Mouse (Mus musculus): Measurements from ENCODE around the gene Gm20388. TPM values are rescaled to one million over a fixed set of nuclear protein-coding genes. Genes with fewer than 3 reads are reported as not detected.
A peak's percentile ranks its signal among the peaks of the same experiment; 100 is the strongest.

Gm20388 gene
- polyA plus RNA-seq, 1 experiment: 28.1 TPM

DNA sequence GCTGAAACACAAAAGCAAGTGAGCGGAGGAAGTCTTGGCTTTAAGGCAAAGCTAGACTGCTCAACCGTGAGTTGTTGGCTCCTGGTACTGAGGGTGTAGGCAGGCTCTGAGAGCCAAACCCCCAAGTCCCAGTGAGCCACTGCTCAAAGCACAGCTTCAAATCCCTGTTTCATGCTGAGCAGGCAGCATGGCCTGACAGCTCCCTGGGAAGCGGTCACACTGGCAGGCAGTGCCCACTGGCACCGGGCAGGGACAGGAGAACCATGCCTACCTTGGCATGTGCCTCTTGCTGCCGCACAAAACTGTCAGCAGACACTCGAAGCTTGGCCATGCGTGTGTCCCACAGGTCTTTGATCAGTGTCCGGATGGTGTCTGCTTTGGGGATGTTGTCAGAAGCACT is 671.2 kb downstream of the Gm20388 start:
- H3K36me3 ChIP-seq (ENCODE audit: control insufficient read depth, insufficient read depth, low read length, poor library complexity, severe bottlenecking): peaks cover 44% of the 10 kb centered on the region
- H3K9me3 ChIP-seq (replicated peaks; ENCODE audit: control insufficient read depth, insufficient read depth, low read length, poor library complexity, severe bottlenecking): no peaks in the 10 kb centered on the region
- no peak overlapping the region for H3K27ac ChIP-seq (ENCODE audit: insufficient read depth, low read length)
- no peaks in the 10 kb centered on the region for H3K27me3 ChIP-seq (ENCODE audit: control insufficient read depth, insufficient read depth, low read length, poor library complexity, severe bottlenecking)
- H3K4me1 ChIP-seq (ENCODE audit: control insufficient read depth, insufficient read depth, low read length): no peaks in the 10 kb centered on the region
- no peak for TF ChIP-seq POLR2A (IDR thresholded peaks at IDR 0.05; ENCODE audit: insufficient read depth, low read length)
- no peak overlapping the region for H3K4me3 ChIP-seq (ENCODE audit: low read depth, low read length)
- H3K9ac ChIP-seq (ENCODE audit: low read depth, poor library complexity, severe bottlenecking): no peak overlapping the region

GRCm38 (mm10) chr8:120585521-120585920 is 674.9 kb downstream of the Gm20388 start:
- Histone ChIP-seq H3K4me1 (ENCODE audit: control insufficient read depth, insufficient read depth, low read length) (no peaks in the 10 kb centered on the region), H3K9ac (ENCODE audit: low read depth, poor library complexity, severe bottlenecking) (no peak overlapping the region), H3K9me3 (replicated peaks; ENCODE audit: control insufficient read depth, insufficient read depth, low read length, poor library complexity, severe bottlenecking) (no peaks in the 10 kb centered on the region), H3K27me3 (ENCODE audit: control insufficient read depth, insufficient read depth, low read length, poor library complexity, severe bottlenecking) (no peaks in the 10 kb centered on the region), H3K36me3 (ENCODE audit: control insufficient read depth, insufficient read depth, low read length, poor library complexity, severe bottlenecking) (peaks cover 10% of the 10 kb centered on the region), H3K4me3 (ENCODE audit: low read depth, low read length) (no peak overlapping the region), H3K27ac (ENCODE audit: insufficient read depth, low read length) (no peak overlapping the region)
- TF ChIP-seq EP300 (IDR thresholded peaks at IDR 0.05; ENCODE audit: insufficient read depth, low read depth, low read length) (no peak), POLR2A (IDR thresholded peaks at IDR 0.05; ENCODE audit: insufficient read depth, low read length) (no peak), CTCF (IDR thresholded peaks at IDR 0.05; ENCODE audit: low read depth, low read length) (no peak)

DNA sequence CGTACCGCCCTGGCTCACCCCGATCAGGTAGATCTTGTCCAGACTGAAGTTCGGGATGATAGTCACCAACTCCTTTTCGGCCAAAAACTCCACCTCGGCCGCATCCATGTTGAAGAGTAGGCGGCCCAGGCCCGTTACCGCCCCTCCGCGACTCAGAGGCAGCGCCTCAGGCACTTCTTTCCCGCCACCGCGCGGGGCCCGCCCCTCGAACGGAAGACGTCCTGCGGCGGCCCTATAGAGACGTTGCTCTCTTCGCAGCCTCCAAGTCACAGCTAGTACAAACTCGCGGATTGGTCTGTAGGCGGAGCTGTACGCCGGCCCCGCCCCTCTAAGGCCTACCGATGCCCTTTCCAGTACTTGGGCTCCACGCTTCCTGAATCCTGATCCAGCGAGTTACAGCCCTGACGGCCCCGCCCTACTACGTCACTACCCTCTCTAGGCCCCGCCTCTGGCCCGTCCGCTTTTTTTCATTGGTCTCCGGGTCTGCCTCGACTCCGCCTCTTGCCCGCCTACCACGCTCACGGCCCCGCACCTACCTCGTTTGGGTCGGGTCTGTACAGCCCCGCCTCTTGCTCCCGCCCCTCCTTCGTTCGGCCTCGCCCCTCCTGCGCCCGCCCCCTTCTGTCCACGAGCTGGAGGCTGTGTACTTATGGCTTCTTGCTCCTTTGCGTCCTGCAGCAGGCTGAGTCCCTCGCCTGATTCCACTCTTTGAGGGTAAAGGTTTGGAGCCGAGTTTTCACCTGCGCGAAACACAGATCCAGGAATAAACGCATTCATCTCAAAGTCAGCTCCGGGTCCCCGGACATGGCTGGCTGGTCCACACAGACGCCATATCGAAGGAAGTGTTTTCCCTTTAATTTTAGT is 678.5 kb downstream of the Gm20388 start, which contains the start of gene Gins2:
Gene Gins2, minus strand, starts transcription at position 397 of the 864 bp plus-strand sequence.
- H3K4me1 ChIP-seq (ENCODE audit: control insufficient read depth, insufficient read depth, low read length): no peaks in the 10 kb centered on the region
- no peaks in the 10 kb centered on the region for H3K9me3 ChIP-seq (replicated peaks; ENCODE audit: control insufficient read depth, insufficient read depth, low read length, poor library complexity, severe bottlenecking)
- peaks cover 4% of the 10 kb centered on the region for H3K36me3 ChIP-seq (ENCODE audit: control insufficient read depth, insufficient read depth, low read length, poor library complexity, severe bottlenecking)
- H3K9ac ChIP-seq (ENCODE audit: low read depth, poor library complexity, severe bottlenecking): peak within 1 kb of the TSS; percentile 89
- H3K27ac ChIP-seq (ENCODE audit: insufficient read depth, low read length): peak within 1 kb of the TSS; percentile 40; the same call in 1 of the 2 replicates
- peak within 1 kb of the TSS; percentile 95 for H3K4me3 ChIP-seq (ENCODE audit: low read depth, low read length)
- TF ChIP-seq CTCF (IDR thresholded peaks at IDR 0.05; ENCODE audit: low read depth, low read length) (no peak), POLR2A (IDR thresholded peaks at IDR 0.05; ENCODE audit: insufficient read depth, low read length) (peak; percentile 74), EP300 (IDR thresholded peaks at IDR 0.05; ENCODE audit: insufficient read depth, low read depth, low read length) (0 out of 2 replicates have a peak, but pooled peaks have one; percentile 51)
- H3K27me3 ChIP-seq (ENCODE audit: control insufficient read depth, insufficient read depth, low read length, poor library complexity, severe bottlenecking): no peaks in the 10 kb centered on the region

DNA sequence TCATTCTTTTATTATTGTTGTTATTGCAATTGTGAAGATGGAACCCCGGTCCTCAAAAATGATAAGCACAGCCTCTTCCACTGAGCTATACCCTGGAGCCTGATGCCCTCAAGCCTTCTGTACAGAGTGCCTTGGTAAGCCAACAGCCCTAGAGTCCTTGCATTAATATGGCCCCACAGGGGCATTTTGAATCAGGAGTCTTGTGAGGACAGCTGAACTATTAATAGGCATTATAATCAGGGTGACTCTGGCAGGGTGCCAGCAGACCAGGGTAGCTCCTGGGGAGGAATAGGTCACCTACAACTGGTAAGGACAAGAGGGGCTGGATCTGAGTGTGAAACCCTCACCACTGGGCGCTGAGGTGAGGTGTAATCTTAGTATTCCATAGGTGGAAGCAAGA is 679.3 kb downstream of the Gm20388 start:
- Histone ChIP-seq H3K36me3 (ENCODE audit: control insufficient read depth, insufficient read depth, low read length, poor library complexity, severe bottlenecking) (peaks cover 4% of the 10 kb centered on the region), H3K4me1 (ENCODE audit: control insufficient read depth, insufficient read depth, low read length) (no peaks in the 10 kb centered on the region), H3K4me3 (ENCODE audit: low read depth, low read length) (peak overlapping the region; percentile 74), H3K9me3 (replicated peaks; ENCODE audit: control insufficient read depth, insufficient read depth, low read length, poor library complexity, severe bottlenecking) (no peaks in the 10 kb centered on the region; the same call in 1 of the 2 replicates), H3K9ac (ENCODE audit: low read depth, poor library complexity, severe bottlenecking) (peak overlapping the region; percentile 50), H3K27me3 (ENCODE audit: control insufficient read depth, insufficient read depth, low read length, poor library complexity, severe bottlenecking) (no peaks in the 10 kb centered on the region), H3K27ac (ENCODE audit: insufficient read depth, low read length) (no peak overlapping the region)
- no peak for TF ChIP-seq POLR2A (IDR thresholded peaks at IDR 0.05; ENCODE audit: insufficient read depth, low read length)
- no peak for TF ChIP-seq CTCF (IDR thresholded peaks at IDR 0.05; ENCODE audit: low read depth, low read length)
- TF ChIP-seq EP300 (IDR thresholded peaks at IDR 0.05; ENCODE audit: insufficient read depth, low read depth, low read length): no peak

DNA sequence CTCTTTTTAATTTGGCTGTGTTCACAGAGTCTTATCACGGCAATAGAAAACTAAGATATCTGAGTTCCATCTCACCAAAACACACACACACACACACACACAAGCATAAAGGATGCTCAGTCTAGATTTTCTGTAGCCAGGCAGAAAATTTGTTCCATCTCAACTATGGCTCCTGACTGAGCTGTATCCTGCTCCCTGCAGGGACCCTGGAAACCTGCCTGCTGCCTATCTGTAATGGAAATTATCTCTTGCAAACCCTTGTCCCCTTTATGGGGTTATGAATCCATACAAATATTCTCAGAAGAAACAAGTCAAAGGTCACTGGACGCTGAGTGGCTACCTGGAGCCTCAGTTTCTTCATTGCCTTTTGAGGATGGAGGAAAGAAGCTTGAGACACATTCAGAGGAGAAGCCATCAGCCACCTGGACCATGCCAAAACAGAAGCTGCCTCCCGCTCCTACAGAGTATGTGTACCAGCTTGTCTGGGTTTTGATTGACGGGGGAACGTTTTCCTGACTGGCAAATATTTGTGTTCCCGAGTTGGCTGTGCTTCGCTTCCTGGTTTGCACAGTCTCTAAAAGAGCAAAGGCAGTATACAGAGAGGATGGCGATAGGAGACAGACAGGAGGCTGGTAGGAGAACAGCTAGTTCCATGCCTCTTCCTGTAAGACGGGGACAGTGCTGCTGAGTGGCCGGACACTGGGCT is 681.1 kb downstream of the Gm20388 start:
- Histone ChIP-seq H3K4me3 (ENCODE audit: low read depth, low read length) (no peak overlapping the region), H3K9ac (ENCODE audit: low read depth, poor library complexity, severe bottlenecking) (no peak overlapping the region), H3K9me3 (replicated peaks; ENCODE audit: control insufficient read depth, insufficient read depth, low read length, poor library complexity, severe bottlenecking) (no peaks in the 10 kb centered on the region; the same call in 1 of the 2 replicates), H3K27me3 (ENCODE audit: control insufficient read depth, insufficient read depth, low read length, poor library complexity, severe bottlenecking) (no peaks in the 10 kb centered on the region), H3K27ac (ENCODE audit: insufficient read depth, low read length) (no peak overlapping the region), H3K4me1 (ENCODE audit: control insufficient read depth, insufficient read depth, low read length) (no peaks in the 10 kb centered on the region), H3K36me3 (ENCODE audit: control insufficient read depth, insufficient read depth, low read length, poor library complexity, severe bottlenecking) (0 out of 2 replicates have a peak, but pooled peaks cover 1% of the 10 kb centered on the region)
- no peak for TF ChIP-seq POLR2A (IDR thresholded peaks at IDR 0.05; ENCODE audit: insufficient read depth, low read length)
- no peak for TF ChIP-seq EP300 (IDR thresholded peaks at IDR 0.05; ENCODE audit: insufficient read depth, low read depth, low read length)
- no peak for TF ChIP-seq CTCF (IDR thresholded peaks at IDR 0.05; ENCODE audit: low read depth, low read length)

Measured in ES-Bruce4 (cell line).